ENCODE assay signal across 8 mouse cellular contexts in the genomic region with DNA sequence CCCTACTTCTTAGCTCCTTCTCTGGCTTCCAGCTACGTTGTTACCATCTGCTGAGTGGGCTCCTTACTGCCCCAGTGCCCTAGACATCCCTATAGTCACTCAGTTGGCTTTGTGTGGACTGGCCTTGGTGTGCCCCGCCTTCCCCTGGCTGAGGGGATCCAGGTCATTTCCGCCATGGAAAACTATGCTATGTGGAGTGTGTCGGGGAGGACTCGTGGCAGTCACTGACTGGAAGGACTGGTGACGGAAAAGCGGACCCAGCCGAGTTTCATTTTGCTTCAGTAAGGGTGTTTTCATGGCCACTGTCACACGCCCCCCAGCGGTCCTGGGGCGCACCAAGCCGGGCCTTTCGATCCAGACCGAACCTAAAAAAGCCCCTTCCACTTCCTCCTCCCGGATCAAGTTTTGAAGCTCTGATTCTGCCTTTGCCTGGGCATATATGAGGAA. TPM values are rescaled to one million over a fixed set of nuclear protein-coding genes. Genes with fewer than 3 reads are reported as not detected.
DNase-seq lines count a peak whose midpoint lies in the region; ATAC-seq lines count a peak whose summit lies in the region.

No protein-coding gene starts in this region.

- DNase-seq in adipocyte (ENCODE audit: low spot score) (peak; percentile 37), MN1 (ENCODE audit: low spot score) (no peak)
- peak; percentile 77 to 80 for DNase-seq in cerebellum, postnatal 10 days
- DNase-seq in gastrocnemius, adult 8-10 months (ENCODE audit: low spot score in 2 of 2) = peak; percentile 23 to 27
- peak; percentile 67 to 72 for DNase-seq in left cerebral cortex, postnatal 36 days (ENCODE audit: low spot score in 2 of 2)
- peak; percentile 63 for DNase-seq in right cerebral cortex, postnatal 4 days

- intact Hi-C loops in left cerebral cortex, postnatal 36 days (cut with DNase I) = loop anchor here (1.0 to 5.0 kb wide), 2 partner anchors 37 to 43 kb away; no protein-coding TSS in a partner anchor

- peak overlapping the region; percentile 75 for H3K4me2 ChIP-seq in hindbrain, embryonic 16.5 days (ENCODE audit: low read length)

- ATAC-seq in hindbrain, embryonic 16.5 days = peak; percentile 53
- ATAC-seq in megakaryocyte progenitor cell, adult 5-6 weeks (replicated peaks; ENCODE audit: poor library complexity) = peak; percentile 76

- H3K9ac ChIP-seq in hindbrain, embryonic 16.5 days (ENCODE audit: low read depth, low read length) = peak overlapping the region; percentile 81

- peak overlapping the region; percentile 88 for H3K27ac ChIP-seq in hindbrain, embryonic 16.5 days (ENCODE audit: low read depth, low read length)

- no peaks in the 10 kb centered on the region for H3K27me3 ChIP-seq in hindbrain, embryonic 16.5 days (replicated peaks; ENCODE audit: control insufficient read depth, insufficient read depth, low read length)

- H3K9me3 ChIP-seq in hindbrain, embryonic 16.5 days (ENCODE audit: control insufficient read depth, low read length) = no peaks in the 10 kb centered on the region

- WGBS in hindbrain, embryonic 16.5 days = under 1% methylated on average over 15 of the region's 15 CpGs

- no peaks in the 10 kb centered on the region for H3K36me3 ChIP-seq in hindbrain, embryonic 16.5 days (ENCODE audit: control insufficient read depth, insufficient read depth, low read length)

- peak overlapping the region; percentile 72 for H3K4me3 ChIP-seq in hindbrain, embryonic 16.5 days (ENCODE audit: low read length)

- H3K4me1 ChIP-seq in hindbrain, embryonic 16.5 days (ENCODE audit: control insufficient read depth, insufficient read depth, low read depth, low read length) = peaks cover 54% of the 10 kb centered on the region

RNA-seq across cellular contexts. Expression of a gene that starts 1.3 kb away (rescaled TPM):
- 10 to 100 TPM; 24.3 to 35.2 (median 28.2) TPM for total RNA-seq in gastrocnemius, adult 8-10 months (2022)
- 223 and 225 TPM in 2 replicates for polyA plus RNA-seq in hindbrain, embryonic 16.5 days (2015; fragmentation: Nextera tagmentation; extraction: Ambion mirVana)
- 100 to 1,000 TPM; 719 to 821 TPM for total RNA-seq in left cerebral cortex, postnatal 36 days (2021)
- 28.7 and 33.0 TPM in 2 replicates for total RNA-seq in megakaryocyte progenitor cell, adult 5-6 weeks (2015)
- 71.1 and 71.3 TPM in 2 replicates for total RNA-seq in megakaryocyte progenitor cell, adult 5-6 weeks (2017)

RNA-seq across cellular contexts. Expression of a gene that starts 32.9 kb away (rescaled TPM):
- total RNA-seq in gastrocnemius, adult 8-10 months (2022) = under 1 TPM in 2 of 4 experiments, not detected in 2; 0.22 to 0.67 TPM
- 7.5 and 9.5 TPM in 2 replicates for polyA plus RNA-seq in hindbrain, embryonic 16.5 days (2015; fragmentation: Nextera tagmentation; extraction: Ambion mirVana)
- total RNA-seq in left cerebral cortex, postnatal 36 days (2021) = 1 to 10 TPM; 6.5 to 7.5 TPM
- 0.07 TPM in 1 of 2 replicates, not detected in the other for total RNA-seq in megakaryocyte progenitor cell, adult 5-6 weeks (2015)
- total RNA-seq in megakaryocyte progenitor cell, adult 5-6 weeks (2017) = not detected in 2 replicates

Comparison
In these comparisons a context has a peak if more than half of its experiments do, and no peak if none do; other contexts are left out.
1. RNA of a gene that starts 1.3 kb away (total RNA-seq): 719 to 821 TPM in left cerebral cortex, postnatal 36 days; 28.7 to 71.3 TPM in megakaryocyte progenitor cell, adult 5-6 weeks and 24.3 to 35.2 TPM in gastrocnemius, adult 8-10 months; every median in the first group is over 4 times any median in the second.
2. RNA of a gene that starts 32.9 kb away (total RNA-seq): 6.5 to 7.5 TPM in left cerebral cortex, postnatal 36 days; 0.22 to 0.67 TPM in gastrocnemius, adult 8-10 months and 0.07 TPM in megakaryocyte progenitor cell, adult 5-6 weeks; every median in the first group is over 4 times any median in the second.